Mouse (Mus musculus) neutrophil, adult 83 days (primary cell): ENCODE measurements around the gene 1700029P11Rik. TPM values are rescaled to one million over a fixed set of nuclear protein-coding genes. Genes with fewer than 3 reads are reported as not detected.

Source experiments
- total RNA-seq, 2 experiments: library from RNA; stranded (reverse); gene quantifications; one replicate each; pipeline ENCODE4 v1.2.4; 2023

The 1700029P11Rik gene
- not detected for total RNA-seq

GRCm38 (mm10) chr15:81980321-81980720 is at the start of gene 1700029P11Rik:
Gene 1700029P11Rik, plus strand, starts transcription at chr15:81980540.

GRCm38 (mm10) chr15:81936679-81937078 is 43.7 kb upstream of the 1700029P11Rik start, which contains the start of gene Csdc2:
Gene Csdc2, plus strand, starts transcription at chr15:81936759.

GRCm38 (mm10) chr15:81960171-81961077 is 19.9 kb upstream of the 1700029P11Rik start, which contains the start of gene Pmm1:
Gene Pmm1, minus strand, starts transcription at chr15:81960930.

GRCm38 (mm10) chr15:81987646-81988045 is 7.3 kb downstream of the 1700029P11Rik start, which contains the start of gene Xrcc6:
Gene Xrcc6, plus strand, starts transcription at chr15:81987835.

Other genes starting within 250 kb of the 1700029P11Rik start
- 10 to 100 TPM; 12.1 to 15.4 TPM for gene Zc3h7b, start 235.5 kb upstream of the 1700029P11Rik start, total RNA-seq
- 10 to 100 TPM; 55.0 to 62.4 TPM for gene Rangap1, start 235.0 kb upstream of the 1700029P11Rik start, total RNA-seq
- 1 to 10 TPM; 4.0 to 4.2 TPM for gene Tef, start 178.1 kb upstream of the 1700029P11Rik start, total RNA-seq
- gene Tob2, start 121.7 kb upstream of the 1700029P11Rik start, total RNA-seq, result 10 to 100 TPM; 38.2 to 38.7 TPM
- gene Phf5a, start 108.6 kb upstream of the 1700029P11Rik start, total RNA-seq, result 10 to 100 TPM; 38.0 to 51.5 TPM
- 10 to 100 TPM; 79.6 to 98.5 TPM for gene Aco2, start 108.2 kb upstream of the 1700029P11Rik start, total RNA-seq
- 1 to 10 TPM; 5.6 to 6.1 TPM for gene Polr3h, start 54.3 kb upstream of the 1700029P11Rik start, total RNA-seq
- not detected for gene Csdc2, start 43.8 kb upstream of the 1700029P11Rik start, total RNA-seq
- gene Pmm1, start 19.6 kb upstream of the 1700029P11Rik start, total RNA-seq, result 10 to 100 TPM; 33.5 to 41.0 TPM
- 10 to 100 TPM; 23.1 to 24.6 TPM for gene Xrcc6, start 7.3 kb downstream of the 1700029P11Rik start, total RNA-seq
- 10 to 100 TPM; 22.3 to 23.0 TPM for gene Desi1, start 53.3 kb downstream of the 1700029P11Rik start, total RNA-seq
- 10 to 100 TPM; 46.9 to 48.5 TPM for gene Snu13, start 67.1 kb downstream of the 1700029P11Rik start, total RNA-seq
- gene 4930407I10Rik, start 78.6 kb downstream of the 1700029P11Rik start, total RNA-seq, result not detected
- under 1 TPM; 0.11 to 0.18 TPM for gene Mei1, start 89.5 kb downstream of the 1700029P11Rik start, total RNA-seq
- gene Ccdc134, start 147.4 kb downstream of the 1700029P11Rik start, total RNA-seq, result 10 to 100 TPM in 1 of 2 experiments, 1 to 10 TPM in 1; 9.4 to 12.5 TPM
- 10 to 100 TPM; 56.0 to 67.1 TPM for gene Srebf2, start 166.6 kb downstream of the 1700029P11Rik start, total RNA-seq
- under 1 TPM in 1 of 2 experiments, not detected in 1; 0.31 TPM for gene Shisa8, start 232.3 kb downstream of the 1700029P11Rik start, total RNA-seq
- gene Tnfrsf13c, start 243.8 kb downstream of the 1700029P11Rik start, total RNA-seq, result 1 to 10 TPM; 1.2 to 2.0 TPM